Mouse (Mus musculus): ENCODE results near the gene Uggt1.

Uggt1 gene

GRCm38 (mm10) chr1:36257276-36257675, 12.8 kb upstream of the Uggt1 start:
- DNase-seq (ENCODE audit: low read depth): no peak

DNA sequence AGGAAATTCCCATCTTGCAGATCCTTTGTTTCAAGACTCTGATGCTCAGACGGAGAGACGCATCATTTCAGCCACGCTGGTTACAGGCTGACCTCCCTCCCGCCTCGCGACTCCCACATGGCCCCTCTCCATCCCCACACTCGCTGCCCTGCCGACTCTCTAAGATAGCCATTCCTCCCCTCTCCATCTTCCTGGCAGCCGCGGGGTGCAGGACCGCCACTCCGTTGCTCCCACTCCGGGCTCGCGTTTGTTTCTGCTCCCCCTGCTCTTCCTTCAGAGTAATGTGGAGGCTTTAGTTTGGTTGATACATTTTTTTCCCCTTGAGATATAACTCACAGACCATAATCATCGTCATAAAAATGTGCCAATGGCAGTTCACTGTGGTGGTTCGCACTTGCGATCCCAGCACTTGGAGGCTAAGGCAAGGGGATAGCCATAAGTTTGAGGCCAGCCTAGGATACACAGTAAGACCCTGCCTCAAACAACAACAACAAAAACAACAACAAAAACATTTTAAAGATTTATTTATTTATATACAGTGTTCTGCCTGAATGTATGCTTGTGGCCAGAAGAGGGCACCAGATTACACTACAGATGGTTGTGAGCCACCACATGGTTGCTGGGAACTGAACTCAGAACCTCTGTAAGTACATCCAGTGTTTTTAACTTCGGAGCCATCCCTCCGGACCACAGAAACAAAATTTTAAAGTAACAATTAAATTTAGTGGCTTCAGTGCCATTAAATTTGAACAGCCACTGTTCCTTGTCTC, 11.5 kb upstream of the Uggt1 start:
- DNase-seq (ENCODE audit: low read depth): no peak

- no peak for DNase-seq (ENCODE audit: low read depth)
Measured at GRCm38 (mm10) chr1:36254635-36255360, 10.3 kb upstream of the Uggt1 start.

DNA sequence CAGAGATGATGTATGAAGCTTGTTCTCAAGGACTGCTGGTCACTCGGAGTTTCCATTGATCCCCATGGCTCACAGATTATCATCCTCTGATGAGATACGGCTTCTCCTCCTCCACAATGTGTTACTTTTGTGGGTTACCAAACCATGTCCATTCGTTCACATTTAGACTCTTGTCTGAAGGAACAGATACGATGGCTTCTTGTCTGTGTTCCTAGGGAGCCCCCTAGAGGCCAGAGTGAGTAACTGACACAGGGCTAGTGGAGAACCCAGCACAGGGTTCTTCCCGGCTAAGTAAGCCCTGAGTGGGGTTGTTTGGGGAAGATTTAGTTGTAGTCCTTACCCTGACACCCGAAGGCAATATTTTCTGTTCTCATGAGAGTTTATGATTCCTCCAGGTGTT, 8.3 kb upstream of the Uggt1 start:
- peak; percentile 49 for DNase-seq (ENCODE audit: low read depth)

GRCm38 (mm10) chr1:36251426-36251825, 6.9 kb upstream of the Uggt1 start:
- no peak for DNase-seq (ENCODE audit: low read depth)

DNA sequence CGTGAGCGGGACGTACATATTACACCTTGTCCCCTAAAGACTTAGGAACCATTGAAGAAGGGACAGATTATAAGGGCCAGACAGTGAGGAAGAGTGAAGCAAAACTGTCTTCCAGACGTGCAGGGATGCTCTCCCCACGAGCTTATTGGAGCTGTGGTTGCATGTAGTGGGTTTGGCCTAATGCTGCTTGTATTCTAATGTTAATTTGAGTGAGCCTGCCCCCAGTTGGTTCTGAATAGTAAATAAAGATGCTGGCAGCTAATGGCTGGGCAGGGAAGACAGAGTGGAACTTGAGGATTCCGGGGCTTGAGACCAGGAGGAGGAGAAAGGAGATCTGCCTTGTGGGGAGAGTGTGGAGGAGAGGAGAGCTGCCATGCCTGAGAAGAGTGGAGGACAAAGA, 2.2 kb upstream of the Uggt1 start:
- no peak for DNase-seq (ENCODE audit: low read depth)

DNA sequence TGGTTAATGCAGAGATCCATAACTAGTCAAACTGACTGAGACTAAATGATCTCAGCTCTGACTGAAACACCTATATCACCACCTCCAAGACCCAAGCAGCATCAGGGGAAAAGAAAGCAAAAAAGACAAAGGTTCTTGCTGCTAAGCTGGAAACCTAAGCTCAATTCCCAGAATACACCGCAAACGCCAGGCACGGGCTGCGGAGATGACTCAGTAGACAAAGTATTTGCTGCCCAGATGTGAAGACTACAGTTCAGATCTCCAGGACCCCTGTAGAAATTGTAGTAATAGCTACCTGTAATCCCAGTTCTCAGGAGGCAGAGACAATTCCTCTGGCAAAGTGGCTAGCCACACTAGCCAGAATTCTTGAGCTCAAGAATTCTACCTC, 302 bp upstream of the Uggt1 start:
- no peak for DNase-seq (ENCODE audit: low read depth)

DNA sequence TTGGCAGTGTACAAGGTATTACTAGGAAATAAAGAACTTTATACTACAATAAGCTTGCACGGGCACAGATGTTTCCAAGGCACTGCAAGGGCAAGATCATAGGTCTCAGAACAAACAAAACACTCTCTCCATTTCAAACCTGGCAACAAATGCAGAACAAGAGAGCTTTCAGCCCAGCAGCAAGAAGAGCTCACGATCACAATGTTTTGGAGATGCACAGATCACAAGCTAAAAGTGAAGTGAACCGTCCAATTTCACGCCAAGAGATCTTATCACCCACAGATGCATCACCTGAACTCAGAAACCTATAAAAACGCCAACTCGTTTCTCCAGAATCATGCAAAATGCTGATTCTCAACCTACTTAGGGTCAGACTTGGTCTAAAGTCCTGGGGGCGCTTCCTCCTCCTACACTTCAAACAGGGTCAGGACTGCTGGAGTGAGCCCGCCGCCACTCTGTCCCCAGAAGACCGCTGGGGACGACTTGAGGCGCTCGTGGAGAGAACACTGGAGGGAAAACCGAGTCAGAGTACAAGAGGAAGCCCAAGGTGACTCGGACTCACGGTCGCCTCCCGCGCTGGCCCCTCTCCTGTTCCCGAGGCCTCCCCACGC, 968 bp downstream of the Uggt1 start:
- DNase-seq (ENCODE audit: low read depth): no peak

- DNase-seq (ENCODE audit: low read depth): no peak
Measured at GRCm38 (mm10) chr1:36241903-36242429, 2.6 kb downstream of the Uggt1 start.

GRCm38 (mm10) chr1:36240176-36240575, 4.3 kb downstream of the Uggt1 start:
- DNase-seq (ENCODE audit: low read depth): no peak

GRCm38 (mm10) chr1:36239396-36239795, 5.1 kb downstream of the Uggt1 start:
- DNase-seq (ENCODE audit: low read depth): no peak

GRCm38 (mm10) chr1:36235855-36236254, 8.7 kb downstream of the Uggt1 start:
- DNase-seq (ENCODE audit: low read depth): no peak

- no peak for DNase-seq (ENCODE audit: low read depth)
Measured at GRCm38 (mm10) chr1:36235057-36235639, 9.4 kb downstream of the Uggt1 start.

GRCm38 (mm10) chr1:36233218-36233617, 11.3 kb downstream of the Uggt1 start:
- no peak for DNase-seq (ENCODE audit: low read depth)

GRCm38 (mm10) chr1:36230919-36231705, 13.4 kb downstream of the Uggt1 start:
- DNase-seq (ENCODE audit: low read depth): no peak

DNA sequence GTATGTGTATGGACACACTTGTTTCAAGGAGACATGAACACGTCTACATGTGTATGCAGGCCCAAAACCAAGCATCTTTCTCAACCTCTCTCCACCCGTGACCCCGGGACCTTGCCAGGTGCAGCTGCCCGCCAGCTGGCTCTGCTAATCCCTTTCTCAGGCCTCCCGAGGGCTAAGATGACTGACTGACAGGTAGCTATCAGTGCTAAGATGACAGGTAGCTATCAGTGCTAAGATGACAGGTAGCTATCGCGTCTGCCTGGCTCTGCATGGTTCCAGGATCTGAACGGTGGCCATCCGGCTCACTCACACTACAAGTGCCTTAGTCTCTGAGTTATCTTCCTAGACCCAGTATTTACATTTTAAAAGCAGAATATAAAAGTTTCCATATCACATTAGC, 16.1 kb downstream of the Uggt1 start:
- no peak for DNase-seq (ENCODE audit: low read depth)

GRCm38 (mm10) chr1:36224648-36225047, 19.9 kb downstream of the Uggt1 start:
- DNase-seq (ENCODE audit: low read depth): no peak

DNA sequence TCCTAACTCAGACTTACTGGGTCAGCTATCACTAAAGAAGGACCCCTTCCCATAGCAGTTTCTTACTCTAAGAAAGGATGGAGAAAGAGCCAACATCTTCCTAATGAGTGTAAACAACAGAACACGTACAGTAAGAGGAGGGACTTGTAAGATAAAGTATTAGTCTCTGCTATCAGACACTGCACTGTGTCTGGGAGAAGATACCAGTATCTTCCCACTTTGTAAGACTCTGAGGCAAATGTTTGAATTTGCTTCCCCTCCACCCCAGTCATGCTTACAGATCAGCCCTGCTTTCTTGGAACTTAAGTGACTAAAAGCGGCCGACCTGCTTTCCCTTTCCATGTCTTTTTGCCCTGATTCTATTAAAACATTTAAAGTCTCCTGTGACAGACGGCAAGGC, 30.2 kb downstream of the Uggt1 start:
- no peak for DNase-seq (ENCODE audit: low read depth)

GRCm38 (mm10) chr1:36201739-36202138, 42.8 kb downstream of the Uggt1 start:
- no peak for DNase-seq (ENCODE audit: low read depth)

DNA sequence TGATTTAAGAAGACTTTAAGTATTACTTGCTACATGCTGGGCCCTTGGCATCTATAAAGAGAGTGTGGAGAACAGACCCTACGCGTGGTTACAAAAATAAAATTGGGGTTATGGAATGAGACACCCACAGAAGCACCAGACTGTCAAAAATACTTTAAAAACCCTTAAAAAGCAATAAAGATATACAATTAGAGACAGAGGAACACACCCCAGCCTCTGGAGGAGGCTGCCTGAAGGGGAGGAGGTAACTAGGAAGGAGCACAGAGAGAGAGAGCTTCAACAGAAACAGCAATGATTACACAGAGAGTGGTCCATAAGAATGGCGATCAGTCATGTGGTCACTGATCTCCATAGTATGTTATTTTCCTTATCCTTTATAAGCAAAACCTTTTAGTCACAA, 50.0 kb downstream of the Uggt1 start:
- DNase-seq (ENCODE audit: low read depth): no peak

- DNase-seq (ENCODE audit: low read depth): no peak
Measured at GRCm38 (mm10) chr1:36191966-36192365, 52.6 kb downstream of the Uggt1 start.

DNA sequence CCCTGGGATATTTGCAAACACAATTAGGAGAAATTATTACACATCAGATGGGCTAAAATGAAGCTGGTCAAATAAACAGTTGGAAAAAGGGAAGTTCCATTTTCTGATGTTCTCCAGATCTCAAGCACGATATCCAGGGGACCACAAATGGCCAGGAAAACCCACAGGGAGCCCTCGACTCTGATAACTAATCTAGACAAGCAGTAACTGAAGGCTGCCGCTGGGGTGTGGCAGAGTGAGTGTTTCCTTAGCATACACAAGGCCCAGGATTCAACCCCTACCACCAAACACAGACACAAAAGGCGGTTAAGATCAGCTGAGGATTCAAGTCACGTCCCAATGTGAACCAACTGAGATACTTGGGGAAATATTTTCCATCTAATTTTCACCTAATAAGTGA, 64.5 kb downstream of the Uggt1 start:
- DNase-seq (ENCODE audit: low read depth): no peak
